Mouse (Mus musculus) limb, embryonic 14.5 days (tissue): Measurements from ENCODE around the gene Cyp2u1. TPM values are rescaled to one million over a fixed set of nuclear protein-coding genes. Genes with fewer than 3 reads are reported as not detected.
A peak's percentile ranks its signal among the peaks of the same experiment; 100 is the strongest.

Experiments used
- ATAC-seq: fragments of 200-750 bp; cut with Nextera tagmentation; 2 replicates; pipeline ENCODE4 v1.8.0; 2017; ENCODE audit warnings: low read depth, moderate number of reproducible peaks, moderate TSS enrichment; ENCODE audit not compliant: low FRiP score
- DNase-seq: peaks from one replicate; pipeline ENCODE4 v3.0.0-alpha.2; 2015; ENCODE audit warnings: low spot score
- H3K27ac ChIP-seq: fragments of 300-500 bp; sonication (generic); replicated peaks from 2 replicates; pipeline ENCODE4 v1.5.1; 2014; ENCODE audit warnings: low read depth, mild to moderate bottlenecking, low read length, moderate library complexity, mixed read lengths
- H3K27me3 ChIP-seq: fragments of 300-500 bp; sonication (generic); 2 replicates; pipeline ENCODE4 v1.6.1; 2014; ENCODE audit warnings: low read length, mixed read lengths; ENCODE audit not compliant: control insufficient read depth, insufficient read depth
- H3K36me3 ChIP-seq: fragments of 300-500 bp; sonication (generic); 2 replicates; pipeline ENCODE4 v1.6.1; 2014; ENCODE audit warnings: mild to moderate bottlenecking, low read length, moderate library complexity, mixed read lengths; ENCODE audit not compliant: control insufficient read depth, insufficient read depth
- H3K4me1 ChIP-seq: fragments of 300-500 bp; sonication (generic); 2 replicates; pipeline ENCODE4 v1.6.1; 2014; ENCODE audit warnings: antibody characterized with exemption, low read length, mixed read lengths; ENCODE audit not compliant: control insufficient read depth, insufficient read depth
- H3K4me2 ChIP-seq: fragments of 300-500 bp; sonication (generic); replicated peaks from 2 replicates; pipeline ENCODE4 v1.6.1; 2014; ENCODE audit warnings: low read depth, mild to moderate bottlenecking, low read length, moderate library complexity; ENCODE audit not compliant: severe bottlenecking
- H3K4me3 ChIP-seq: fragments of 300-500 bp; sonication (generic); replicated peaks from 2 replicates; pipeline ENCODE4 v1.5.1; 2014; ENCODE audit warnings: low read length
- H3K9ac ChIP-seq: fragments of 300-500 bp; sonication (generic); 2 replicates; pipeline ENCODE4 v1.6.1; 2014; ENCODE audit warnings: mild to moderate bottlenecking, low read depth, low read length, moderate library complexity; ENCODE audit not compliant: severe bottlenecking
- H3K9me3 ChIP-seq: fragments of 300-500 bp; sonication (generic); 2 replicates; pipeline ENCODE4 v1.6.1; 2016; ENCODE audit warnings: low read length; ENCODE audit not compliant: control insufficient read depth
- POLR2A ChIP-seq: fragments of 200-500 bp; IDR thresholded peaks from 2 replicates; pipeline ENCODE4 v1.8.0; 2012; ENCODE audit warnings: inconsistent platforms, mild to moderate bottlenecking, moderate library complexity, borderline replicate concordance; ENCODE audit not compliant: insufficient read depth, insufficient read length; ENCODE audit errors: extremely low read depth
- WGBS: fragments of 180-500 bp; shearing (Covaris S2); extraction: QIAGEN DNeasy Blood & Tissue Kit; methylation state at CpG from one replicate; pipeline ENCODE4 v1.1.7; 2014; 5-methylcytosine and 5-hydroxymethylcytosine counted together
- polyA plus RNA-seq, 2 experiments: library from polyadenylated mRNA; depleted of rRNA in 1 of 2; stranded (reverse) in 1 of 2; unstranded in 1 of 2; fragments of >200 nt; fragmentation: Nextera tagmentation in 1 of 2; extraction: Ambion mirVana in 1 of 2; gene quantifications; 2 replicates each; pipeline versions ENCODE4 v1.2.1 to v1.2.3; 2012 to 2014

The Cyp2u1 gene
- polyA plus RNA-seq, 2 experiments, result 1.2 to 1.7 TPM

GRCm38 (mm10) chr3:131303320-131303714, 290 bp upstream of the Cyp2u1 start:
- no peak overlapping the region for H3K9ac ChIP-seq
- no peaks in the 10 kb centered on the region for H3K27me3 ChIP-seq
- ATAC-seq, result no peak
- peak overlapping the region; percentile 75 for H3K4me3 ChIP-seq
- peaks cover 3% of the 10 kb centered on the region; the same call in 1 of the 2 replicates for H3K9me3 ChIP-seq
- peaks cover 3% of the 10 kb centered on the region; the same call in 1 of the 2 replicates for H3K4me1 ChIP-seq
- WGBS, result 15% methylated on average over 5 of the region's 5 CpGs
- DNase-seq, result no peak
- no peak for TF ChIP-seq POLR2A
- no peak overlapping the region for H3K27ac ChIP-seq
- no peaks in the 10 kb centered on the region for H3K36me3 ChIP-seq
- H3K4me2 ChIP-seq, result peak overlapping the region; percentile 95

- DNase-seq, result peak; percentile 73
These were observed 3.1 kb downstream of the Cyp2u1 start for GRCm38 (mm10) chr3:131299908-131300307.

GRCm38 (mm10) chr3:131299078-131299477, 3.9 kb downstream of the Cyp2u1 start:
- no peak for DNase-seq
- H3K27ac ChIP-seq, result no peak overlapping the region
- no peak overlapping the region for H3K4me3 ChIP-seq

More at GRCm38 (mm10) chr3:131299908-131300307, 3.1 kb downstream of the Cyp2u1 start:
- Histone ChIP-seq H3K27ac (no peak overlapping the region), H3K4me1 (peaks cover 10% of the 10 kb centered on the region), H3K9me3 (no peaks in the 10 kb centered on the region), H3K27me3 (no peaks in the 10 kb centered on the region), H3K4me3 (no peak overlapping the region), H3K9ac (no peak overlapping the region), H3K4me2 (no peak overlapping the region), H3K36me3 (no peaks in the 10 kb centered on the region)
- 8% methylated on average over 6 of the region's 6 CpGs for WGBS
- no peak for ATAC-seq
- TF ChIP-seq POLR2A, result no peak

DNA sequence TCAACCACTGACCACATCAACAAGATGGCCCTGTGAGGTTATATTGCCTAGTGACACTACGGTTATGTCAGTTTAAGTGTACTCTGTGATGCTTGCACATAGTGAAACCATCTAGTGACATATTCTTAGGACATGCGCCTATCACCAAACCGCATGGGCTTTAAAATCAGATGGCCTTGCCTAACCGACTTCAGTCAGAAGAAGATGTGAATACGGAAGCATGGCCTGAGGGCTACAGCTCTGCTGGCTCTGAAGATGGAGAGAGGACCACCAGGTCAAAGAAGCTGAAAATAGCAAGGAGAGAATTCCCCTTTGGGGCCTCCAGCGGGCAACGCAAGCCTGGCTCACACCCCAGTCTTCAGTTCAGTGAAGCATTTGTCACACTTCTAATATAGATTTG, 6.1 kb downstream of the Cyp2u1 start:
- TF ChIP-seq POLR2A, result no peak
- Histone ChIP-seq H3K9ac (no peak overlapping the region), H3K36me3 (no peaks in the 10 kb centered on the region), H3K4me1 (peaks cover 7% of the 10 kb centered on the region; the same call in 1 of the 2 replicates), H3K27ac (no peak overlapping the region), H3K27me3 (no peaks in the 10 kb centered on the region), H3K4me3 (no peak overlapping the region), H3K4me2 (no peak overlapping the region), H3K9me3 (no peaks in the 10 kb centered on the region)
- no peak for ATAC-seq
- 89% methylated on average over 7 of the region's 7 CpGs for WGBS
- DNase-seq, result no peak

More at GRCm38 (mm10) chr3:131299078-131299477, 3.9 kb downstream of the Cyp2u1 start:
- ATAC-seq, result no peak
- TF ChIP-seq POLR2A, result no peak
- Histone ChIP-seq H3K36me3 (no peaks in the 10 kb centered on the region), H3K27me3 (no peaks in the 10 kb centered on the region), H3K4me1 (peaks cover 10% of the 10 kb centered on the region), H3K9ac (no peak overlapping the region), H3K9me3 (no peaks in the 10 kb centered on the region), H3K4me2 (no peak overlapping the region)
- WGBS, result 75% methylated on average over 9 of the region's 9 CpGs

DNA sequence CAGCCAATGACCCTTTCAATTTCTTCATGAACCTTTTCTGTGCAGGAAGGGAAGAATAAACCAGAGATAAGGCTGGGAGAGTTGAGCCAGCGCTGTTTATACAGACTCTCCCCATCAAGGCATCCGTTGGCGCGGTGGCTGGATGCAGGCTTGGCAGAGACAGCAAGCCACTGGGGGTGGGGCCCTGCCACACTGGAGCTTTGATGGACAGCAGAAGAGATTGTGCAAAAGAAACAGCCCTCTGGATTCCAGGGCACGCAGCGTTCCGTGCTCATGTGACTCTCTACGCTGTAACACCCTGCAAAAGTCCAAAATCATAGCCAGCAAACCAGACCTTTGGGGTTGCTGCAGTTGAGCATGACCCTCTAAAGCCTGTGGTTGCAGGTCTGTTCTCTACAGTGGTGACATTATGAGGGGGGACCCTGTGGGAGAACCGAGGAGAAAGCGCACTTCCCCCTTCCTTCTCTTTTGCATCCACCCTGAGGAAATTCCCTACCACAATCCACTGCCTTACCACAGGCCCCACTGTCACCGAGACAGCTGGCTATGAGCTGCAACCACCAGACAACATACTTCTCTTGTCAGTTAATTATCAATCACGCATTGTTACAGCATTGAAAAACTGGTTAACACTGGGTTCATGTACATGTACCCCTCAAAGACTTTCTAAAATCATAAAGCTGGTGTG, 7.4 kb downstream of the Cyp2u1 start:
- TF ChIP-seq POLR2A, result no peak
- no peak overlapping the region for H3K27ac ChIP-seq
- ATAC-seq (no peak), DNase-seq (no peak)
- no peak overlapping the region for H3K4me2 ChIP-seq
- WGBS, result 85% methylated on average over 12 of the region's 12 CpGs
- peaks cover 7% of the 10 kb centered on the region; the same call in 1 of the 2 replicates for H3K4me1 ChIP-seq
- H3K4me3 ChIP-seq, result no peak overlapping the region
- H3K9ac ChIP-seq, result no peak overlapping the region
- H3K27me3 ChIP-seq, result no peaks in the 10 kb centered on the region
- no peaks in the 10 kb centered on the region for H3K9me3 ChIP-seq
- no peaks in the 10 kb centered on the region for H3K36me3 ChIP-seq

DNA sequence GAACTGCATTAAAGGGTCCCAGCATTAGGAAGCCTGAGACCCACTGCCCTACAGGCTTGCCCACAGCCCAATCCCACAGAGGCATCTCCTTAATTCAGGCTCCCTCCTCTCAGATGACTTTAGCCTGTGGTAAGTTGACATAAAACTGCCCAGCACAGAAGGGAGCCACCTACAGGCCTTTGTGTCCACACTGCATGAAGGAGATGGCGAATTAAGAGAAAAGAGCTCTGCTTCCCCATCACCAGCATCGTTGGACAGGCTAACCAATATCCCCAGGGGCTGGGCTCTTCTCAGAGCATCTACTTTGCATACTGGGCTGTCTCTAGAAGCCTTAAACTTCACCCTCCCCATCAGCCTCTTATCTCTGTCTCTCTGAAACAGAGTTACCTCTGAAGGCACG, 8.5 kb downstream of the Cyp2u1 start:
- peaks cover 7% of the 10 kb centered on the region; the same call in 1 of the 2 replicates for H3K4me1 ChIP-seq
- no peak overlapping the region for H3K4me2 ChIP-seq
- ATAC-seq, result no peak
- no peak overlapping the region for H3K4me3 ChIP-seq
- H3K27me3 ChIP-seq, result no peaks in the 10 kb centered on the region
- no peak for TF ChIP-seq POLR2A
- H3K36me3 ChIP-seq, result no peaks in the 10 kb centered on the region
- H3K9ac ChIP-seq, result no peak overlapping the region
- no peak for DNase-seq
- no peaks in the 10 kb centered on the region for H3K9me3 ChIP-seq
- 56% methylated on average over 3 of the region's 3 CpGs for WGBS
- no peak overlapping the region for H3K27ac ChIP-seq
